Mouse (Mus musculus) adrenal gland, postnatal 36 days (tissue): ENCODE data around the gene Ovch2. TPM values are rescaled to one million over a fixed set of nuclear protein-coding genes. Genes with fewer than 3 reads are reported as not detected.
"Not testable (repeated sequence)": the region's sequence is repeated elsewhere in the genome, so short reads cannot be mapped to it uniquely, and the experiment has no call there.

ENCODE experiments used
- DNase-seq, 2 experiments: peaks; one replicate each; pipeline ENCODE4 v3.0.0; 2021; ENCODE audit warnings: mixed read lengths in 1 of 2
- long read RNA-seq, 2 experiments: library from polyadenylated mRNA; stranded (forward); transcript quantifications; one replicate each; pipeline ENCODE4 v2.0.0; 2021; ENCODE audit warnings: borderline sequencing depth in 2 of 2
- total RNA-seq, 2 experiments: library from RNA; stranded (reverse); gene quantifications; 2 replicates each; pipeline ENCODE4 v1.2.3; 2021

The Ovch2 gene
- total RNA-seq, result not detected
- long read RNA-seq, experiment 1, result 0 reads
- long read RNA-seq, experiment 2, result 0 reads

- DNase-seq, result no peak
These were observed at the start of gene Ovch2 for GRCm38 (mm10) chr7:107801108-107801507. TSS of gene Ovch2 (minus strand) at chr7:107801208.

GRCm38 (mm10) chr7:107847390-107847789, 46.4 kb upstream of the Ovch2 start, which contains the start of gene Olfr470:
TSS of gene Olfr470 (minus strand) at chr7:107847490.
- not testable (repeated sequence) for DNase-seq

GRCm38 (mm10) chr7:107841719-107842118, 40.7 kb upstream of the Ovch2 start:
- no peak for DNase-seq

DNA sequence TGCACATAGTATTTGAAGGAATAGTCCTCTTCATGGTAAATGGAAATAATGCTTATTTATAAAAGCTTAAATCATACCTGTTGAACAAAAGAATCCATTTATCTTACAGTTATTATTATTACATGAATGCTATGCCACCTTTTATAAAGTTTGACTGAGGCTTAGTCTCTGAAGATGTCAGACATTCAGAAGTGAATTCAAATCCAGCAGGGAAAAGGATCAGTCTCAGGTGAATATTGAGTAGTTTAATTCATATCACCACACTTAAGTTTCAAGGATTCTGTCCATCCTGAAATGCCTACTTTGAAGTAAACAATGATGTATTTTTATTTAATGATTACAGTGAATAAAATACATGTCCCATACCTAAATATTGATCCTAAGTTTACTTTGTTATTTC, 24.4 kb upstream of the Ovch2 start, which contains the start of gene Olfr469:
Gene Olfr469, minus strand, starts transcription at position 101 of the 400 bp plus-strand sequence.
- not testable (repeated sequence) for DNase-seq

- not testable (repeated sequence) for DNase-seq
These were observed 22.9 kb upstream of the Ovch2 start for GRCm38 (mm10) chr7:107823867-107824266.

DNA sequence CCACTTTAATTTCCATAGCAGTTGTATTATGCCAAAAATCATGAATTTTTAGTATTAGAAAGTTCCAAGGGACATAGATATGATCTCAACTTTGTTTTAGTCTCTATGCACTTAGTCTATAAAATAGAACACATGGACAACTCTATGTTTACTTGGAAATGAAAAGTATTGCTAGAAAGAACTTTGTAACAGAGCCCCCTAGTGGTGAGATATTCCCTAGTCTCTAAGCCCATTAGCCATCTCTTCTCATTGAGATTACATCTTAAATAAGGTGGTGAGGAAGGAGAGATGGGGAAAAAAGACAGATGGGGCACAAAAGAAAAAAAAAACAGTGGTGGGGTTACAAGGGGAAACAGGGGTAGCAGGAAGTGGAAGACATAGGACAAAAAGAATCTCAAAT, 18.4 kb upstream of the Ovch2 start:
- DNase-seq, result peak in 1 of 2 experiments; percentile 2

- no peak for DNase-seq
These were observed 11.0 kb upstream of the Ovch2 start, which contains the start of gene Olfr467 for GRCm38 (mm10) chr7:107811963-107812362. TSS of gene Olfr467 (plus strand) at chr7:107812263.

- no peak for DNase-seq
These were observed 1.1 kb upstream of the Ovch2 start for GRCm38 (mm10) chr7:107802138-107802537.

DNA sequence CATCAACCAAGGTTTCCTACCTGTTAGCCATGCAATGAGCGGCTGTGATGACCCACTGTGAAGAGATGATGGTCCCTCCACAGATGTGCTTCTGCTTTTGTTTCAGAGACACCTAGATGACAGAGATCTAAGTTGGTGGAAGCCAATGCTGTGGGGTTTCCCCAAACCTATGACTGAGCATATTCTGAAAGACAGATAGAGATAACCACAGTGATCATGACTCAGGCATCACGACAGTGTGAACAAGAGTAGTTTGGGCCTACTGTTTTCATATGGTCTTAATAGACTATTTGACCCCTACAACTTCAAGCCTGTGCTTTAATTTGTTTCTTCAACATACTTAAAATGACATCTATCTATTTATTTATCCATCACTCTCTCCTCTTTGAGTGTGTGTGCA, 4.5 kb downstream of the Ovch2 start:
- no peak for DNase-seq

GRCm38 (mm10) chr7:107787977-107788620, 12.9 kb downstream of the Ovch2 start:
- peak; percentile 0 to 9 for DNase-seq

- no peak for DNase-seq
These were observed 21.4 kb downstream of the Ovch2 start for GRCm38 (mm10) chr7:107779611-107780010.

DNA sequence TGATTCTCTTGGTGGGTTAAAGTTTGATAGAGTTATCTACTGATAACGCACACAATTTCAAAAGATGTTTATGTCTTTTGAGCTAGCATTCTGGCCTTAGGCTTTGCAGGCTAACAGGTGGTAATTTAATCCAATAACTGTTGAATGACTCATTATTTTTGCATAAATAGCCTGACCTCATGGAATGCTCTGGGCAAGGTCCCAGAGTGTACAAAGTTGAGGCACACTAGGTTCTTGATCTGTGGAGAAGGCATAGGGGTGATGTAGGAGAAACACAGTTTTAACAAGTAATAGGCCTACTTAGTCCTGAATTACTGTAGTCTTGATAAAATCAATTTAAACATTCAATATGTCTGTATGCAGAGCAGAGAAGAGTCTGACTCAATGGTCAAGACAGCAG, 22.8 kb downstream of the Ovch2 start:
- no peak for DNase-seq

GRCm38 (mm10) chr7:107770812-107771211, 30.2 kb downstream of the Ovch2 start:
- DNase-seq, result no peak

DNA sequence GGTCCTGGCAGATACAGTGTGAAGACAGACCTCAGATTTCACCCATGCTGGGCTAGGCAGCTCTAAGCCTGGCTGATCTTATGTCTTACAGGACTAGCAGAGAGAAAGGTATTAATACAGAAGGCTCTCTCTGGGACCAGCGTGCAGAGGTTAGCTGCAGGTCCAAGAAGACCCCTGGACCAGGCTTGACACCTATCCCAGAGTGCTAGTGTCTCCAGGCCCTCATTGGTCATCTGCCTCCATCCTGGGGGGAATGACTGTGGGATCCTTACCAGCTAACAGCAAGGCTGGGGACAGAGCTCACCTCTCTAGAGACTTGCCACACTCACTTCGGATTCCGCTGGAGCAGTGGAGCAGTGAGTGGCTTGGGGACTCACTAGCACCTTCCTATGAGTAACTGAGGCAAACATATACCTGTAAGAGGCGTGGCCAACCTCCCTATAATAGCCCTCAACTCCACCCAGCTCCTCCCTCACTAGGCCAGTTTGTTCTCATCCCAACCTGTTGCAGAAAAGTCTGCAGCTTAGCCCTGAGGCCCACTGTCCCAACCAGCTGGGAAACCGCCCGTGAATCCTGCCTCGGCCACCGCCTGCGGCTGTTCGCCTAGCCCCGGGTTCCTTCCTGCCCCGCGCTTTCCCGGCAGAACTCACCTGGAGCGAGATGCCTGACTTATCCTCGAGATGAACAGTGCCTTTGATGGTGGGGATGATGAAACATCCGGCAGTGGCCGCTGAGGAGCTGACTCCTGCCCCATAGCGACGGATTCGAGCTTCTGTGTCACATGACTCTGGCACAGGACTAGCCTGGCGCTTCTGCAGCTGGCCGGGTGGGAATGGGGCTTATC, 43.5 kb downstream of the Ovch2 start, which contains the start of gene Cyb5r2:
Gene Cyb5r2, minus strand, starts transcription at position 725 of the 844 bp plus-strand sequence.
- peak; percentile 11 to 27 for DNase-seq

- no peak for DNase-seq
These were observed 44.3 kb downstream of the Ovch2 start for GRCm38 (mm10) chr7:107756748-107757147.

DNA sequence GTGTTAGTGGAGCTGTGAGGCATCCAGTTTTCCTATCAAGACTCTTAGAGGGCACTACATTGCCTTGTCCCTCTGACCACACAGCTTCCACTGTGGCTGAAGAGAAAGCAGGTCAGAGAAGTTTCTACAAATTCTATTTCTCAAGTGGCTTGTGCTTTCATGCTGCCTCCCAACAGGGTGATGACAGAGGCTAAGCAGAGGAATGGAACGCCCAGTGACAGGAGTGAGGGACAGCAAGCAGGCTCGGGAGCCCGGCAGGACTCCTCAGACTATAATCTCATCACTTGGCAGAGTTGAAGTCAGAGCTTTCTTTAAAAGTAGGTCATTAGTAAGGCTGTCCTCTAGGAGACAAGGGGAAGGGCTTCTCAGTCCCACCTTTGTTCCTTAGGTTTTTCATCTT, 45.1 kb downstream of the Ovch2 start:
- DNase-seq, result no peak

DNA sequence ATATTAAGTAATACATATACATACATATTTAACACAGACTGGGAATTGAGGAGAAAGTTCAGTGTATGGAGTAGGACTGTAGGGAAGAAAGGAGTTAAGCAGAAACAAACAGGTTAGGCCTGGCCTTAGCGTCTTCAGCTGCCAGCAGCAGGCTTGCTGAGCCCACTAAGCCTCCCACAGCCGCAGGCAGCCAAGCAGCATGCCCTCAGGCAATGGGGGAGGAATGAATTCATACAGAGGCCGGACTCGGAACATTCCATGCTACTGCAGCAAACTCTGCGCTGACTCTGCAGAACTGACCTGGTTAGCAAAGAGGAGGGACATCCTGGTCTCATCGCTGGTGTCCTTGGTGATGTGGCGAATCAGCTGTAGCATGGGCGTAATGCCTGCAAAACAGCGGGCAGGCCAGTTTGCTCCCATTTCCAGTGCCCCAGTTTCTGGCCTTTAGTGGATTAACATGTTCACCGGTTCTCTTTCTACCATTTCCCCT, 48.9 kb downstream of the Ovch2 start:
- DNase-seq, result no peak

GRCm38 (mm10) chr7:107749721-107750120, 51.3 kb downstream of the Ovch2 start:
- no peak for DNase-seq

- peak in 1 of 2 experiments; percentile 18 for DNase-seq
These were observed 51.7 kb downstream of the Ovch2 start for GRCm38 (mm10) chr7:107749270-107749669.

GRCm38 (mm10) chr7:107747954-107748353, 53.1 kb downstream of the Ovch2 start:
- peak; percentile 32 to 64 for DNase-seq

DNA sequence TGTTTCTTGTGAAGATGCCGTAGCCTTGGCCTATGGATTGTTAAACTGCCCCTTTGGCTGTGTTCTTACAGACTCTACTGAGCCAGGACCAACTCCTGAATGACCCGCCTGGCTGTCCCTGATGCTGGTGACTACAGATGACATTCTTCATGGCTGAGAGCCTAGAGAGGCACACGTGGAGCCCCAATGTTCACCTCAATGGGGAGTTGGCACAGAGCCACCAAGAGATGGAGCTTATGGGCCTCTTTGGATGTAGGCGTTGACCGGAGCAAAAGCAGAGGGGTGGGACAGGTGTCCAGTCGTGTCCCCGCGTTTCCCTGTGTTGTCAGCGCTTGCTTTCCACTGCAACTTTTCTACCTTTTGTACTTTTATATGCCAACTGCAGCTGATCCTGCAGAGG, 53.5 kb downstream of the Ovch2 start:
- no peak for DNase-seq

DNA sequence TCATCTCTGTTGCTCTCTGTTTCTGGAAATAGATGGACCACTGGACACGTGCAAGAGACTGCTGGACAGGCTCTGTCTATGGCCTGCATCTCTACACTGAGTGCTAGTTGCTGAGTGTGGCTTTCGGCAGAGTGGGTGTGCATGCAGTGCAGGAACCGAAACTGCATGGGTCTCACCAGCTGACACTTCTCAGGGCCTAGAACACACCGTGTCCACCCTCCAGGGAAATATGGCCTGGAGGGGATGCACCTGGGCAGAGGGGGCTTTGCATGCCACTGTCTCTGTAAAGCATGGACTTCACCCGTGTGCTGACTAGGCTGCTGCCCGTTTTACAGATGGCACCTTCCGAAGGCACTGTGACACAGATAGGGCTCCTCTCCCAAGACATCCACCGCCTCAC, 55.0 kb downstream of the Ovch2 start:
- DNase-seq, result no peak

DNA sequence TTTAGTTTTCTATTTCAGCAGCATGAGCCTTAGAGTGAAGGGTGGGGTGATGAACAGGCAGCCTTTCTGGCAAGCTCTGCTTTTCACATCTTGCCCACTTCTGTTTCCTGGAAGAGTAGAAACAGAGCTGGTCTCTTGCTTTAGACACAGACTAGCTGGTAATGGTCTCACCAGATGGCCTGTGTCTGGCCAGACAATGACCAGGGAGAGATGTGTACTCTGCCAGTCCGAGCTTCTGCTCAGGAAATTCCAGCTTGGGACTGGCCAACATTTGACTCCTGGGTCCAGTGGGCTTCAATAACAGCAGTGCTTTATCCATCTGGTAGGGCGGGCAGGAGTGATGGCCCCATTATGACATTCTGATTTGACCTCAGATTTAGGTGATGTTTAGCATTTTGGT, 55.9 kb downstream of the Ovch2 start:
- no peak for DNase-seq
